In the genomic region with DNA sequence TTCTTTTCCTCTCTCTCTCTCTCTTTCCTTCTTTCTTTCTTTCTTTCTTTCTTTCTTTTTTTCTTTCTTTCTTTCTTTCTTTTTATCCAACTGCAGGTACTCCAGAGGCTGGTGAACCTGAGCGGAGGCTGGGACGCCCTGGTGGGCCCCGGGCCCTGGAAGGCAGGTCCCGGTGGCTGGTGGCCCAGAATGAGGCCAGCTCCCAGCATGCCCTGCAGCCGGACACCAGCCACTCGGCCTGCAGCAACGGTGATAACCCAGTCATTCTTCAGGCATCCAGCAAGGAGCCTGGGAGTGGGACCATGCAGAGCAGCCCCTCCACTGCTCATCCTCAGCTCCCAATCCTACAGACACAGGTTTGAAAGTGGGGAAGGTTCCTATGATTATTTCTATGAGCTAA, we compare ENCODE assay signal across 15 mouse cellular contexts. TPM values are rescaled to one million over a fixed set of nuclear protein-coding genes. Genes with fewer than 3 reads are reported as not detected.
DNase-seq lines count a peak whose midpoint lies in the region; TF ChIP-seq lines count a peak whose summit lies in the region.
"Had no signal": no experiment of that assay in that cellular context is flagged by ENCODE, and none has a peak within 500 bp of the region (broad histone marks: within the 10 kb centered on the region; RNA-seq: fewer than 3 reads in every experiment).

No protein-coding gene starts in this region.

- DNase-seq in adrenal gland, adult 2 months, result peak; percentile 9
- no peak for DNase-seq in adrenal gland, adult 8-10 months
- DNase-seq in heart, adult 11 months, result peak; percentile 90
- no peak for DNase-seq in heart, postnatal 25 days (ENCODE audit: low spot score)
- peak; percentile 21 for DNase-seq in cerebellum, adult 8-10 months
- peak; percentile 44 to 49 for DNase-seq in heart, postnatal 10 days
- no peak for DNase-seq in lung, adult 2 months
- no peak for DNase-seq in neural tube, embryonic 10.5 days (ENCODE audit: extremely low spot score, low spot score)
- DNase-seq: adrenal gland, postnatal 25 days; kidney, adult 9 months; liver; liver, postnatal 0 days; thymus, postnatal 14 days had no signal

- no peak for TF ChIP-seq CTCF in lung, adult 2 months (IDR thresholded peaks at IDR 0.05; ENCODE audit: insufficient read depth, low read length)

- H3K4me3 ChIP-seq in lung, adult 2 months (replicated peaks; ENCODE audit: extremely low read depth, low read depth, low read length), result no peak overlapping the region
- H3K4me3 ChIP-seq: forebrain, embryonic 10.5 days; hindbrain, embryonic 12.5 days had no signal

- H3K4me1 ChIP-seq in lung, adult 2 months (ENCODE audit: control insufficient read depth, insufficient read depth, low read length), result peaks cover 10% of the 10 kb centered on the region

- no peak for TF ChIP-seq POLR2A in lung, adult 2 months (IDR thresholded peaks at IDR 0.05; ENCODE audit: borderline replicate concordance, extremely low read depth, low read depth, low read length)

- 81% methylated on average over 7 of the region's 7 CpGs for WGBS in lung, adult 2 months

- intact Hi-C loops in heart, postnatal 25 days (cut with DNase I), result no loop called here
- intact Hi-C loops in heart, postnatal 10 days (cut with DNase I), result no loop called here

RNA-seq across cellular contexts. Expression of a gene that starts 3.5 kb away (rescaled TPM):
- total RNA-seq in adrenal gland, adult 2 months (2021), result 10 to 100 TPM; 19.1 to 19.7 TPM
- polyA plus RNA-seq in adrenal gland, adult 2 months (2012; rRNA removed), result 4.0 and 6.7 TPM in 2 replicates
- 10 to 100 TPM; 21.9 to 28.0 (median 26.2) TPM for total RNA-seq in adrenal gland, adult 8-10 months (2022)
- total RNA-seq in heart, postnatal 25 days (2021), result 10 to 100 TPM in 1 of 2 experiments, 1 to 10 TPM in 1; 10.0 to 10.1 TPM
- 10 to 100 TPM; 14.1 to 14.3 TPM for total RNA-seq in heart, postnatal 10 days (2021)
- polyA plus RNA-seq in lung, adult 2 months (2012; rRNA removed), result 8.1 and 10.0 TPM in 2 replicates

RNA-seq across cellular contexts. Expression of a gene that starts 4.1 kb away (rescaled TPM):
- total RNA-seq in adrenal gland, adult 2 months (2021), result 10 to 100 TPM; 68.6 to 90.2 TPM
- polyA plus RNA-seq in adrenal gland, adult 2 months (2012; rRNA removed), result 29.3 and 41.2 TPM in 2 replicates
- total RNA-seq in adrenal gland, adult 8-10 months (2022), result 100 to 1,000 TPM; 103 to 156 (median 120) TPM
- total RNA-seq in heart, postnatal 25 days (2021), result 10 to 100 TPM; 54.4 to 58.7 TPM
- total RNA-seq in heart, postnatal 10 days (2021), result 10 to 100 TPM; 67.8 to 74.8 TPM
- 27.0 and 32.8 TPM in 2 replicates for polyA plus RNA-seq in lung, adult 2 months (2012; rRNA removed)

RNA-seq across cellular contexts. Expression of a gene that starts 36.8 kb away (rescaled TPM):
- 10 to 100 TPM; 54.8 to 90.7 TPM for total RNA-seq in adrenal gland, adult 2 months (2021)
- polyA plus RNA-seq in adrenal gland, adult 2 months (2012; rRNA removed), result 46.0 and 57.8 TPM in 2 replicates
- total RNA-seq in adrenal gland, adult 8-10 months (2022), result 10 to 100 TPM; 64.6 to 98.2 (median 75.6) TPM
- total RNA-seq in heart, postnatal 25 days (2021), result 10 to 100 TPM; 32.9 to 34.0 TPM
- 10 to 100 TPM; 41.6 to 42.1 TPM for total RNA-seq in heart, postnatal 10 days (2021)
- 32.0 and 42.2 TPM in 2 replicates for polyA plus RNA-seq in lung, adult 2 months (2012; rRNA removed)

RNA-seq across cellular contexts. Expression of a gene that starts 45.3 kb away (rescaled TPM):
- not detected for total RNA-seq in adrenal gland, adult 2 months (2021)
- polyA plus RNA-seq in adrenal gland, adult 2 months (2012; rRNA removed), result 0.39 and 2.5 TPM in 2 replicates
- total RNA-seq in adrenal gland, adult 8-10 months (2022), result not detected
- not detected for total RNA-seq in heart, postnatal 25 days (2021)
- not detected for total RNA-seq in heart, postnatal 10 days (2021)
- polyA plus RNA-seq in lung, adult 2 months (2012; rRNA removed), result 1.7 and 4.2 TPM in 2 replicates
- total RNA-seq: adrenal gland, postnatal 25 days had no signal

RNA-seq across cellular contexts. Expression of a gene that starts 56.4 kb away (rescaled TPM):
- 10 to 100 TPM; 49.0 to 56.8 TPM for total RNA-seq in adrenal gland, adult 2 months (2021)
- 73.2 and 87.0 TPM in 2 replicates for polyA plus RNA-seq in adrenal gland, adult 2 months (2012; rRNA removed)
- 10 to 100 TPM; 49.1 to 65.5 (median 58.2) TPM for total RNA-seq in adrenal gland, adult 8-10 months (2022)
- total RNA-seq in heart, postnatal 25 days (2021), result 10 to 100 TPM; 26.0 to 26.3 TPM
- 10 to 100 TPM; 27.1 to 27.4 TPM for total RNA-seq in heart, postnatal 10 days (2021)
- polyA plus RNA-seq in lung, adult 2 months (2012; rRNA removed), result 80.2 and 89.0 TPM in 2 replicates

Comparison
In these comparisons a context has a peak if more than half of its experiments do, and no peak if none do; other contexts are left out.
1. DNase-seq: peak in adrenal gland, adult 2 months (single experiment), heart, adult 11 months (single experiment), cerebellum, adult 8-10 months (single experiment) and heart, postnatal 10 days (2 of 2); none in adrenal gland, adult 8-10 months (single experiment), heart, postnatal 25 days (single experiment), lung, adult 2 months (single experiment) and neural tube, embryonic 10.5 days (single experiment).